Mouse (Mus musculus) thymus, adult 2 months (tissue): ENCODE data around the gene Ankk1.

ENCODE experiments used
- CTCF ChIP-seq: fragments of 200-500 bp; IDR thresholded peaks from 2 replicates; pipeline ENCODE4 v1.5.1; 2012; ENCODE audit warnings: mild to moderate bottlenecking, control low read depth, low read length, moderate library complexity, borderline replicate concordance; ENCODE audit not compliant: control insufficient read depth, poor library complexity, insufficient read depth; ENCODE audit errors: extremely low read depth
- POLR2A ChIP-seq: fragments of 200-500 bp; IDR thresholded peaks from 2 replicates; pipeline ENCODE4 v1.6.1; 2012; ENCODE audit warnings: mild to moderate bottlenecking, low read length, control low read depth, moderate library complexity; ENCODE audit not compliant: control insufficient read depth, poor library complexity, insufficient read depth; ENCODE audit errors: extremely low read depth

DNA sequence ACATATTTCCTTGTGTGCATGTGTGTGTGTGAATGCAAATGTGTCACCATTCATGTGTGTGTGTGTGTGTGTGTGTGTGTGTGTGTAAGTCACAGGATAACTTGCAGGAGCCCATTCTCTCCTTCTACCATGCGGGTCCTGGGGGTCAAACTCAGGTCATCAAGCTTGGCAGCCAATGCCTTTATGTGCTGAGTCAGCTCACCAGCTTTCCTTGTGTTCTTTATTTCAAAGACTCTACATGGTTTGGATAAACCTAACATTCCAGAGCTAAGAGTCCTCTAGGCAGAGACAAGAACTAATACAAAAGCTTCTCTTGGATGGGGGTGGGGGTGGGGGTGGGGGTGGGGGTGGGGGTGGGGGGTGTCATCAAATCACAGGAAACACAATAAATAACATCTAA is 1.2 kb downstream of the Ankk1 start:
- TF ChIP-seq POLR2A (no peak), CTCF (no peak)
